Mouse (Mus musculus) megakaryocyte progenitor cell, adult 5-6 weeks (primary cell): Measurements from ENCODE around the gene Txndc15. TPM values are rescaled to one million over a fixed set of nuclear protein-coding genes. Genes with fewer than 3 reads are reported as not detected.
A peak's percentile ranks its signal among the peaks of the same experiment; 100 is the strongest.
"Not testable (repeated sequence)": the region's sequence is repeated elsewhere in the genome, so short reads cannot be mapped to it uniquely, and the experiment has no call there.

Source experiments
- ATAC-seq: replicated peaks from 2 replicates; pipeline ENCODE4 v1.8.0; 2016; ENCODE audit warnings: mild to moderate bottlenecking, moderate TSS enrichment, inconsistent platforms; ENCODE audit not compliant: poor library complexity
- total RNA-seq, 2 experiments: library from RNA; stranded (forward) in 1 of 2; stranded (reverse) in 1 of 2; fragments of 157-497, 149-512 nt in 1 of 2; fragments of 200-1000 nt in 1 of 2; gene quantifications; 2 replicates each; pipeline versions ENCODE4 v1.2.3 to v1.2.4; 2015 to 2017

Gene Txndc15
- total RNA-seq (2015), result 27.5 and 27.8 TPM in 2 replicates
- 42.2 and 53.1 TPM in 2 replicates for total RNA-seq (2017)

GRCm38 (mm10) chr13:55714501-55715166, at the start of gene Txndc15:
Gene Txndc15 (plus strand): TSS chr13:55714650.
- ATAC-seq, result peak; percentile 99

DNA sequence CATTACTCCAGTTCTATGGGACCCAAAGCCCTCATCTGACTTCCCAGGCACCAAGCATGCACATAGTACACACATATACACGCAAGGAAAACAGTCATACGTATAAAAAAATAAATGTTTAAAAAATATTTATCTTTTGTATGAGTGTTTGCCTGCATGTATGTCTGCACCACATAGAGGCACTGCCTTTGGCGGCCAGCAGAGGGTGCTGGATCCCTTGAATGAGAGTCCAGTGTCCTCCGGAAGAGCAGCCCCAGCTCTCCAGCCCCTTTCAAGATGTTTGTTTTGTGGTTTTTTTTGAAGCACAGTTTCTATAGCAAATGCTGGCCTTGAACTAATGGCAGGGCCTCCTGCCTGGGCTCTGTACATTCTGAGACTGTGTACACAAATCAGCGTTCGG, 45.9 kb upstream of the Txndc15 start:
- ATAC-seq, result peak; percentile 70; the same call in 1 of the 2 replicates

DNA sequence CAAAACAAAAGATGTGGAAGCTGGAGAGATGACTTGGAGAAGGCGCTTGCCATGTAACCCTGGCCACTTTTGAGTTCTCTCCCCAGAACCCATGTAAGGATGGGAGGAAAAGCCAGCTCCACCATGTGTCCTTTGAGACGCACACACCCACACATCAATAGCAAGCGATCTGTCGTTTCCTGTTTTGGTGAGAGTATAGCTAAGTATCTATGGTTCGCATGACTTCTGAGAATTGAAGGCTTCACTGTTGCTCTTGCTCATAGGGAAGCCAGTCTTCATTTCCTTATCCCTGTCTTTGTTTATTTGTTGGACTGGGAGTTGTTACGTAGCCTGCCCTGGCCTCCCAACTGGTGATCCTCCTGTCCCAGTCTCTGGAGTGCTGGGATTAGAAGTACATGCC, 41.7 kb upstream of the Txndc15 start:
- no peak for ATAC-seq

GRCm38 (mm10) chr13:55677364-55677763, 37.1 kb upstream of the Txndc15 start:
- no peak for ATAC-seq

DNA sequence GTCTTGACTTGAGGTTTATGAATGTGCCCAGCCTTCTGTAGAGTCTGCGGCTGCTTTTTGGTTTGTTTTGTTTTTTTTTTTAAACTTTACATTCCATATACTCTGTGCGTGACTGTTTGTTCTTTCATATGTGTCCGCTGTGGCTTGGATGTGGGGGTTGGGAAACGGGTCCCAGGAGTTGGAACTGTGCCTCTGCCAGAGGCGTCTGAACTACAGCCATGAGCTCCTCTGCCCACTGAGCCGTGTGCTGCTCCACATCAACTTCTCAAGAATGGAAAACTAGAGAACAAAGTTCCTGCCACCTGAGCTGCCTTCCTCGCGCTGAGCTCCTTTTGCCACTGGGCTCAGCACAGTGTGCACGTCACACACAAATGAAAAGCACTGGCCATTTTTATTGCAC, 32.2 kb upstream of the Txndc15 start:
- ATAC-seq, result no peak

- no peak for ATAC-seq
Measured at GRCm38 (mm10) chr13:55683581-55683980, 30.9 kb upstream of the Txndc15 start.

- no peak for ATAC-seq
Measured at GRCm38 (mm10) chr13:55686107-55686633, 28.3 kb upstream of the Txndc15 start.

GRCm38 (mm10) chr13:55687927-55688602, 26.4 kb upstream of the Txndc15 start:
- ATAC-seq, result no peak

DNA sequence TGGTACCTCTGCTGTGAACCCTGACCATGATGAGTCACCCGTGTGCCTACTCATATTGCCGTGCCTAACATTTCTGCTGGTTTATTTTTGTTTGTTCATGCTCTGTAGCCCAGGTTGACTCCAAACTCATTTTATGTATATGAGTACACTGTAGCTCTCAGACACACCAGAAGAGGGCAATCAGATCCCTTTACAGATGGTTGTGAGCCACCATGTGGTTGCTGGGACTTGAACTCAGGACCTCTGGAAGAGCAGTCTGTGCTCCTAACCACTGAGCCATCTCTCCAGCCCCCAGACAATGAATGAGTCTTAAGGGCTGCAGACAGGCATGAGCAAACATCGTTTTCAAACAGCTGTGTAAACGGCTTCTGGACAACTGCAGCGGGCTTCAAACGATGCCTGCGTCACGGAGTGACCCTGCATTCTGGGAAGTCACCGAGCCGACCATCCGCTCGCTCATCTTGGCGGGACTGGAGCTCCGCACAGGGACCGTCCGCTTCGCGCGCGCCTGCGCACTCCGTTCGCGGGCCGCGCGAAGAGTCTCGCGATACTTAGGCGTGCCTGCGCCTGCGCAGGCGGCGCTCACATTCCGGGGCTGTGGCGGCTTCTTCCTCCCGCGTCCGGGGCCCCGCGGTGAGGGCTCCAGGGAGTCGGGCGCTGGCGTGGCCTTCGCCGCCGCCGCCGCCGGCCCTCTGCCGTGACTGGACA, 21.8 kb upstream of the Txndc15 start, which contains the start of gene B230219D22Rik:
TSS of gene B230219D22Rik (plus strand) at position 590 of the 708 bp plus-strand sequence.
- ATAC-seq, result peak; percentile 87

GRCm38 (mm10) chr13:55693243-55693721, 21.2 kb upstream of the Txndc15 start:
- ATAC-seq, result peak; percentile 30; the same call in 1 of the 2 replicates

DNA sequence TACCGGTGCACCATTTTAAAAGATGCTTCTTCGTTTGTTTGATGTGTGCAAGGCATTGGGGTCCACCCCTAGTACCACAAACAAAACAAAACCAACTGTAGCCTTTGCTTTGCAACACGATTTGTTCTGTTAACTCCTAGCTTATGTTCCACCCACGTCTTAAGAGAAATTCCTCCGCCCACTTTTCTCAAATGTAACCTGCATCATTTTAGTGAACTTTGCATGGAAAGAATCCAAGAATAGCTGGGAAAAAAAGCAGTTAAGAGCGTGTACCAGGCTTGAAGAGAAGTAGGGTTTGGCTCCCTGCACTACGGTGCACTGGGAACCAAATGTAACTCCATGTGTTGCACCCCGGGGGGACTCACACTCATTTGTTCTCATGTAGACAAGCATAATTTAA, 20.3 kb upstream of the Txndc15 start:
- no peak for ATAC-seq

- ATAC-seq, result not testable (repeated sequence)
Measured at GRCm38 (mm10) chr13:55695989-55696388, 18.5 kb upstream of the Txndc15 start.

- no peak for ATAC-seq
Measured at GRCm38 (mm10) chr13:55704301-55704700, 10.1 kb upstream of the Txndc15 start.

DNA sequence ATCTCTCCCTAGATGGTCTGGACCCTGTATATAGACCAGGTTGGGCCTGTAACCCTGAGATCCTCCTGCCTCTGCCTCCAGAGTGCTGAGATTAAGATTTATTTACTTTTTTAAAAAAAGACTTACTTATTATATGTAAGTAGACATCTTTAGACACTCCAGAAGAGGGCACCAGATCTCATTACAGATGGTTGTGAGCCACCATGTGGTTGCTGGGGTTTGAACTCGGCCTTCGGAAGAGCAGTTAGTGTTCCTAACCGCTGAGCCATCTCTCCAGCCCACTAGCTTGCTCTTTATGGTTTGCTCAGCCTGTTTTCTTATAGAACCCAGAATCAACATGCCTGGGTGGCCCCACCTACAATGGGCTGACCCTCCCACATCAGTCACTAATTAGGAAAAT, 1.6 kb upstream of the Txndc15 start:
- no peak for ATAC-seq

DNA sequence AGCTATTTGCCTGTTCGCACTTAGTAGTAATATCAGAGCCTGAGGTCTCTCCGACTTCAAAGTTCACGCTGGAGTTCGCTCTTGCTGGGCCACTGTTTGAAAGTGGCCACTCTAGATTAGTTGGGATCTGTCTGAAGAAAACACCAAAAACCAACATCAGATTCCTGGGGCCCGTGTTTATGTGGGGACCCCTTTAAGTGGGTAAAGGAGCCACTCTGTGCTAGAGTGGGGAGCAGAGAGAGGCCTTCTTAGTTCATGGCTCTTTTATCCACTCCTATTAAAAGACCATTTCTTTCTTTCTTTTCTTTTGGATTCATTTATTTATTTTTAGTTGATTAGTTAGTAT, 690 bp downstream of the Txndc15 start:
- peak; percentile 3; the same call in 1 of the 2 replicates for ATAC-seq

DNA sequence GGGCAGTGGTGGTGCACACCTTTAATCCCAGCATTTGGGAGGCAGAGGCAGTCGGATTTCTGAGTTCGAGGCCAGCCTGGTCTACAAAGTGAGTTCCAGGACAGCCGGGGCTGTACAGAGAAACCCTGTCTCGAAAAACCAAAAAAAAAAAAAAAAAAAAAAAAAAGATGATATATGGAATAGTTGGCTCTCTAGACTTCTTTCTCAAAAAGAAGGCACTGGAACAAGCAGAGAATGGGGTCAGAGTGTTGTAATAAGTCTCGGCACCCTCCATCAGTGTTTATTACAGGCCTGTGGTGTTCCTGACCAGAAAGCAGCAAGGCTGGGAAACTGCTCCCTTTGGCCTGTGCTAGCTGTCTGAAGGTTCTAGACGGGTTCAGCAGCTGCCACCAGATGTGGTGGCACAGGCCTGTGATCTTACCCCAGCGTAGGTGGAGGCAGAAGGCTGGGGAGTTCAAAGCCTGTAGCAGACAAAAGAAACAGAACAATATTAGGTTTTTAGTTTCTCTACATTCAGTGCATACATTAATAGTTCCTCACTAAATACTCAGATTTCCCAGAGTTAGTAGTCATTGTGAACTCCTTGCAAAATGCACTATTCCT, 1.6 kb downstream of the Txndc15 start:
- no peak for ATAC-seq

DNA sequence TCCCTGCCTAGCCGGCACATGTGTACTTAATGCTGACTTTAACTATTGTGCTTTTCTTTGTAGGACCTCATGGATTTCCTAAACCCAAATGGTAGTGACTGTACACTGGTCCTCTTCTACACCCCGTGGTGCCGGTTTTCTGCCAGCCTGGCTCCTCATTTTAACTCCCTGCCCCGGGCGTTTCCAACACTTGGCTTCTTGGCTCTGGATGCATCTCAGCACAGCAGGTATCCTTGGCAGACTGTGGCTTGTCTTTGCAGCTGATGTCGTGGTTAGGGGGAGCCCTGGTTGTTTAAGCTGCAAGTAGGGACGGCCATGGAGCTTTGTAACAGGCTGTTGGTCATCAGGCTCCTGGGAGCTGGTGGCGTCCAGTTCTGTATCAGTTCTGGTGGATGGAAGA, 7.1 kb downstream of the Txndc15 start:
- no peak for ATAC-seq

DNA sequence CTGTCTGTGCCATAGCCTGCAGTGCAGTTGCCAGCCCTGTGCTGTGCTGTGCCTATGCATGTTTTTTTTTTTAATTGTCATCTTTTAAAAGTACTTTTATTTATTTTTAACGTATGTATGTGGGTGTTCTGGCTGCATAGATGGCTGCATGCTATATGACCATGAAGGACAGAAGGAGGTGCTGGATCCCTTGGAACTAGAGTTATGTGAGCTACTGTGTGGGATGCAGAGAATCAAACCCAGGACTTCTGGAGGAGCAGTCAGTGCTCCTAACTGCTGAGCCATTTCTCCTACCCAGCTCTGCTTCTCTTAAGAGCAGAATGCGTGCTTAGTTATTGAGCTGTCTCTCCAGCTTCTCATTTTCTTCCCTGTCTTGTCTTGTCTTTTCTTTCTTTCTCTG, 7.5 kb downstream of the Txndc15 start:
- no peak for ATAC-seq

GRCm38 (mm10) chr13:55726598-55727119, 12.2 kb downstream of the Txndc15 start:
- ATAC-seq, result no peak

DNA sequence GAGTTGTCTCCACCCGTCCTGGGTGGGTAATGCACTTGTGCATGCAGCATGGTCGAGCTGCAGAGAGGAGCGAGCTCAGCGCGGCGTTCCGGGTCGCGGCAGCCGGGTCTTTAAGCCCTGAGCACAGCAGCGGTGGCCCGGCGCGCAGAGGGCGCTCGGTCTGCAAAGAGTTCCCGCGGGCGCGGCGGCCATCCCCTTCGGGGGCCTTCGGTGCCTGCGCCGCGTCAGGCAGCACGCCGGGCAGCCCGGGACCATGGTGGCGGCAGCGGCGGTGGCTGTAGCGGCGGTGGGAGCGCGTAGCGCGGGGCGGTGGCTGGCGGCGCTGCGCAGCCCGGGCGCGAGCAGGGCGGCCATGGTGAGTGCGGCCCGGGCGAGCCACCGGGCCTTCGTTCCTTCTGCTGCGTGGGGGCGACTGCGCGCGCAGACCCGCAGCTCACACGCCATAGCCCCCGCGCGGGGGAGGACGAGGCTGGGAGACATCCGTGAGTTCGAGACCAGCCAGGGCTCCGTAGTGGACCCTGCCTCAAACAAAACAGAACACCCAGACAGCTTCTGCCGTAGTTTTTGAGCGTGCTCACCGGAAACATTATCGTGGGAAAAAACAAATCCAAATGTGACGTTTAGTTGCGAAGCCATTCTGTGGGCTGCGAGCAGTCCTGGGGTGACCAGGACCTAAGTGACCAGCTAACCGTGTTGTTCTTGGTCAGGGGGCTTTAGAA, 12.8 kb downstream of the Txndc15 start, which contains the start of gene Pcbd2:
TSS of gene Pcbd2 (plus strand) at position 249 of the 719 bp plus-strand sequence.
- peak; percentile 70 for ATAC-seq
